Mouse (Mus musculus) lung, adult 2 months (tissue): Measurements from ENCODE around the gene Stk32c. TPM values are rescaled to one million over a fixed set of nuclear protein-coding genes. Genes with fewer than 3 reads are reported as not detected.
A peak's percentile ranks its signal among the peaks of the same experiment; 100 is the strongest.

Experiments
- DNase-seq: peaks from one replicate; pipeline ENCODE4 v3.0.0; 2022
- H3K4me1 ChIP-seq: fragments of 200-500 bp; 2 replicates; pipeline ENCODE4 v1.6.1; 2011; ENCODE audit warnings: low read length; ENCODE audit not compliant: control insufficient read depth, insufficient read depth
- H3K4me3 ChIP-seq: fragments of 200-500 bp; replicated peaks from 2 replicates; pipeline ENCODE3; 2011; ENCODE audit warnings: low read depth, mild to moderate bottlenecking, control low read depth, low read length; ENCODE audit errors: extremely low read depth
- CTCF ChIP-seq: fragments of 200-500 bp; IDR thresholded peaks from 2 replicates; pipeline ENCODE4 v1.5.1; 2011; ENCODE audit warnings: mild to moderate bottlenecking, low read length, control low read depth; ENCODE audit not compliant: insufficient read depth
- POLR2A ChIP-seq: fragments of 200-500 bp; IDR thresholded peaks from 2 replicates; pipeline ENCODE4 v1.6.1; 2011; ENCODE audit warnings: low read depth, mild to moderate bottlenecking, control low read depth, low read length, borderline replicate concordance; ENCODE audit errors: extremely low read depth
- WGBS: fragments of 180-500 bp; shearing (Covaris S2); methylation state at CpG from one replicate; pipeline ENCODE4 v1.1.7; 2018; 5-methylcytosine and 5-hydroxymethylcytosine counted together
- polyA plus RNA-seq: library from polyadenylated mRNA; depleted of rRNA; stranded (reverse); fragments of >200 nt; gene quantifications from 2 replicates; pipeline ENCODE4 v1.2.3, GENCODE M21; 2012; rRNA removed

Gene Stk32c
- 1.5 and 1.9 TPM in 2 replicates for polyA plus RNA-seq

DNA sequence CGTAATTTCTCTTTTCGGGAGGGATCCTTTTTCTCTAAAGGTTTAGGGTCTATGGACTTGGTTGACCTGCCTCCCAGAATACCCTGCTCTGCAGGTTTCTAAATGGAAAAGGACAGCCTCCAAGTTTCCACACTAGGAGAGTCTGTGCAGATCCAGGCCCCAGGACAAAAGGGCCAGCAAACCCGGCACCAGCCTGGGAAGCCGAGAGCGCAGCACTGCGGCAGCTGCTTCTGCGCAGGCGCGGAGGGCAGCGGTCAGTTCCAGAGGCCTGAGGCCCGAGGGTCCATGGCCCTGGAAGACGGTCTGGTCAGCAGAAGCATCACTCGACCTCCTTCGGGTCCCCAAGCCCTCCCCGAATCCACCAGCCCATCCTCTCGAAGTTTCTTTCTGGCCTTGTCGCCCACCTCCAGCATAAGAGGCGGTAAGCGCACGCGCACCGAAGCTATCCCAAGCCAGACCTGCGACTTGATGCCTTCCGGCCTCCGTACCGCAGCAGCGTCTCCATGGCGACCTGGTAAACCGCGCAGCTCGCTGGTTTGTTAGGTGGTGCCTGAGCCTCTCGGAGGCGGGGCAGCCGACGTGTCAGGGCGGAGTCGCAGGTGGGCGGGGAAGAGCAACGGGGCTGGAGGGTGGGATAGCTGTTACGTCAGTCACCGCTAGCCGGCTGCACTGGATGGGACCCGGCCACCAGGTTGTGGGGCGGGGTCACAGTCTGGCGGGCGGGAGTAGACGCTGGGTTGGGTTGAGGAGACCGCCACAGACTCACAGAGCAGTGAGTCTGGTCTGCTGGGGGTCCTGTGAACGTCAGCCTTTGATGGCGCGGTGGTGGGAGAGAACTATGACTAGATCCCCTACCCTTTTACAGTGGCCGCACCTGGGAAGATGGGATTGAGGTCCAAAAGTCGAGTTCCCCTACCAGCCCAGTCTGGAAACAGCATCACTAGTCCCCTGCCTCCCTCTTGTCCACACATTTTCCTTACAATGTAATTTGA lies at the start of gene Stk32c, which contains the start of gene Lrrc27:
Gene Stk32c, minus strand, starts transcription at position 554 of the 992 bp plus-strand sequence.
Gene Lrrc27, plus strand, starts transcription at position 235 of the 992 bp plus-strand sequence.
- TF ChIP-seq POLR2A: peak; percentile 66; the same call in 1 of the 2 replicates
- no peak for TF ChIP-seq CTCF
- 0 out of 2 replicates have a peak, but pooled peaks cover 2% of the 10 kb centered on the region for H3K4me1 ChIP-seq
- WGBS: 3% methylated on average over 53 of the region's 53 CpGs
- peak; percentile 98 for DNase-seq
- peak within 1 kb of the TSS; percentile 77 for H3K4me3 ChIP-seq

DNA sequence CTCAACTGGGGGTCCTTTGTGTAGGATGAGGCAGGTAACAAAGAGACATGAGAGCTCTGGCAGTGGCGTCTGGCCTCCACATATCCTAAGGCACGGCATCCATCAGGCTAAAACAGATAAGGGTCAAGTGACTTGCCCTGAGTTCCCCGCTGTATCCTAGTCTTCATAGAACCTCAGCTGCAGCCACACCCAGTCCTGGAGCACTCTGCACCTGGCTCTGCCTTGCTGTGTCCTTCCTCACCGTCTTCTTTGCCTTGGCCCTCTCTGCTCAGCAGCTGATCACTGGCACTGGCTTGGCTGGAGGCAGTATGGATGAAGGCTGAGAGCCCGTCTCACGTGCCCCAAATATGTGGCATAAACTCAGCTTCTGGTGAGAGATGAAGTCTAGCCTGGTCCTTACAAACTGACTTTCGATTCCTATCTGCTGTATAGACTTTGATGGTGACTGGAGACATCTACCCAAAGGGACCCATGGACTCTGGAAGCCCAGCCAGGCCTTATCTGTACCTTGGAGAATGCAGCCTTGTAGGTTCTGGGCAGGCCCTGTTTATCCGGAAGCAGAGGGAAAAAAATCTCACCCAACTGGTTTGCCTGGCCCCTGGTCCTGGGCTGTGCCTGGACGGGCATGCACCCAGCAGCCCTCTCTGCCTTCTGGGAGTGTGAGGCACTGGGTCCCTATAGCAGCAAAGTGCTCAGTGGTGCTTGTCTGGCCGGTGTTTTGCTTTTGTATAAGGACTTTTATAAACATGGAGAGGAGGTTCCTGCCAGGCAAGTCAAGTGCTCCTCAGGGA lies 44.8 kb upstream of the Stk32c start:
- peaks cover 34% of the 10 kb centered on the region for H3K4me1 ChIP-seq
- no peak overlapping the region for H3K4me3 ChIP-seq
- peak; percentile 79 for DNase-seq
- TF ChIP-seq CTCF: no peak
- no peak for TF ChIP-seq POLR2A
- WGBS: 47% methylated on average over 10 of the region's 10 CpGs

DNA sequence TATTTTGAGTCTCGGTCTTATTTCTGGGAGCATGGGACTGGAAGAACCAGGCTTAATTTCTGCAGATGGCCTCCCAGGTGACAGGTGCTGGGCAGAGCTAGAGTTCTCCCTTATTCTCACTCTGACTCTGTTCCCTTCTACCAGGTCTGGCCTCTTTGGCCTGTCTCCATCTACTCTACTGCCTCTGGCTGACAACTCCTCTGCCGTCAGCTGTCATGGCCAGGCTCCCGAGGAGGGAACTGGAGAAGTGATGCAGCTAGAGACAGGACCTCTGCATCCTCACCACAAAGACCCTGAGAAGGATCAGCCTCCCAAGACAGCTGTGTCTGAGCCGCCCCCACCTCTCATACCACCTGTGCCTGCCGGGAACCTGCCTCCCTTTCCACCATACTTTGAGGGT lies 41.5 kb upstream of the Stk32c start:
- no peak for TF ChIP-seq POLR2A
- TF ChIP-seq CTCF: no peak
- Histone ChIP-seq H3K4me3 (no peak overlapping the region), H3K4me1 (peaks cover 59% of the 10 kb centered on the region)
- no peak for DNase-seq
- WGBS: 74% methylated on average over 5 of the region's 5 CpGs

DNA sequence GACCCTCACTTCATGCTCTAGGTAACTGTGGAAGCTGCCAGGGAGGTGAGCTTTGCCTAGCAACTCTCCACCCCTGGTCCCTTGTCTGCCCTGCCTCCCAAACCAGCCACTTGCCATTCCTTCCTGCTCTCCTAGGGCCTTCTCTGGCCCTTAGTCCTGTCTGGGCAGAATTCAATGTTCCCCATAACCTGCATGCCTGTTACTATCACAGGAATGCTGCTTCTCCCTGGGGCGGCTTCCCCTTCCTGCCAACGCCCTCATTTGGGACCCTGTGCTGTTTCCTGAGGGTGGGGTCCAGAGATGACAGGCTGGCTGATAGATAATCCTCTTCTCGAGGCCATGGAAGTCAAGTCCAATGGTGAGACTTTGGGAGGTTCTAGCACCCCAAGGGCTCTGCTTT lies 40.4 kb upstream of the Stk32c start:
- WGBS: 22% methylated on average over 3 of the region's 3 CpGs
- no peak overlapping the region for H3K4me3 ChIP-seq
- TF ChIP-seq CTCF (no peak), POLR2A (no peak)
- no peak for DNase-seq
- H3K4me1 ChIP-seq: peaks cover 57% of the 10 kb centered on the region

DNA sequence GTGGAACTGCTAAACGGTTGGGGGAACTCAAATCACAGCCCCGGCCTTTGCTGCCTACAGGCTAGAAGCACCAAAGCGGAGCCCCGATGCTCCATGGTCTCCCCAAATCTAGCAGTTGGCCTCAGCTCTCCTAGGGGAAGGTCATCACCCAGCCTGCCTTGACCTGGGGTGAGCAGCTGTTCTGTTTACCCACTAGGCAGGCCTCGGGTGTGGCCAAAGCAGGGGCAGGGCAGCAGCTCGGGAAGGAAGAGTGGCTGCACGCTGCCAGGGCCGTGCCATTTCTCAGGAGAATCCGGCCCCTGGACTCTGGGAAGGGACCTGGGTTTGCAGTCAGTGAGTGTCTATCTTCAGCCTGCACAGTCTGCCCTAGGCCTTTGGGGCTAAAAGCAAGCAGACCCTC lies 39.9 kb upstream of the Stk32c start:
- peaks cover 57% of the 10 kb centered on the region for H3K4me1 ChIP-seq
- H3K4me3 ChIP-seq: no peak overlapping the region
- WGBS: 23% methylated on average over 9 of the region's 9 CpGs
- TF ChIP-seq CTCF (no peak), POLR2A (peak; percentile 31; the same call in 1 of the 2 replicates)
- DNase-seq: peak; percentile 45

DNA sequence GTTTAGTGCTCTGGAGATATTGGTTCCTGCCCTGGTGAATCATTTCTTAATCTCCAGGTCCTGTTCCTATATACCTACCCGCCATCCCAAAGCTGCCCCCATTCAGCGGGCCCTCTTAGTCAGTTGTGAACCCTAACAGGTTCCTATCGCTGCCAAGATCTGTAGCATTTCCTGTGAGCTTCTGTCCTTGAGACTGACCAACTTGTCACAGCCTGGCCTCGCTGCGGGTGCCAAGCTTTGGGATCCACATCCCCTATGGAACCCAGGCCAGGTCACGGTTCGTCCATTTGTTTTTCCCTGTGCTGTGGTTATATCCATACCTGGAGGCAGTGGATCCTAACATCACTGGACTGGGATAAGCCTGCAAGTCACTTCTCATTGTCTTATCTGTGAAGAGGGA lies 39.5 kb upstream of the Stk32c start:
- no peak overlapping the region for H3K4me3 ChIP-seq
- H3K4me1 ChIP-seq: peaks cover 53% of the 10 kb centered on the region
- TF ChIP-seq POLR2A: no peak
- TF ChIP-seq CTCF: no peak
- DNase-seq: no peak
- 37% methylated on average over 7 of the region's 7 CpGs for WGBS

DNA sequence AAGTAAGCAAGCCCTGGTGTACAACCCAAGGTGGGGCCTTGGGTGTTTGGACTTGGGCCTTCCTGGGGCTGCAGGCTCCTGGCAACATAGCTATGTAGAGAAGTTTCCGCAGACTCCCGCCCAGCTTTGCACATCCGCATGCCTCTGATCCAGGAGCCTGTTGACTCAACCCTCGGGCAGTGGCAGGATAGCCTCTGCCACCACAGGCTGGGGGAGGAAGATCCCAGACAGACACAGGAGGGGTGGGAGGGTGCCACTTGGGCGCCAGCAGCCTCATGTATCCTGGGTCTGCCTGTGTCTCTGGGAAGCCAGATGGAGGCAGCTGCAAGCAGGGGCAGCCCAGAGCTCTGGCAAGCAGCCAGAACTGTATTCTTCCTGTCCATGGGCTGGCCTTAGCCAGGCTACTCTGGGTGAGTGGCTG lies 38.8 kb upstream of the Stk32c start:
- DNase-seq: peak; percentile 68
- H3K4me1 ChIP-seq: peaks cover 49% of the 10 kb centered on the region
- no peak overlapping the region for H3K4me3 ChIP-seq
- no peak for TF ChIP-seq POLR2A
- TF ChIP-seq CTCF: no peak
- 22% methylated on average over 5 of the region's 5 CpGs for WGBS

DNA sequence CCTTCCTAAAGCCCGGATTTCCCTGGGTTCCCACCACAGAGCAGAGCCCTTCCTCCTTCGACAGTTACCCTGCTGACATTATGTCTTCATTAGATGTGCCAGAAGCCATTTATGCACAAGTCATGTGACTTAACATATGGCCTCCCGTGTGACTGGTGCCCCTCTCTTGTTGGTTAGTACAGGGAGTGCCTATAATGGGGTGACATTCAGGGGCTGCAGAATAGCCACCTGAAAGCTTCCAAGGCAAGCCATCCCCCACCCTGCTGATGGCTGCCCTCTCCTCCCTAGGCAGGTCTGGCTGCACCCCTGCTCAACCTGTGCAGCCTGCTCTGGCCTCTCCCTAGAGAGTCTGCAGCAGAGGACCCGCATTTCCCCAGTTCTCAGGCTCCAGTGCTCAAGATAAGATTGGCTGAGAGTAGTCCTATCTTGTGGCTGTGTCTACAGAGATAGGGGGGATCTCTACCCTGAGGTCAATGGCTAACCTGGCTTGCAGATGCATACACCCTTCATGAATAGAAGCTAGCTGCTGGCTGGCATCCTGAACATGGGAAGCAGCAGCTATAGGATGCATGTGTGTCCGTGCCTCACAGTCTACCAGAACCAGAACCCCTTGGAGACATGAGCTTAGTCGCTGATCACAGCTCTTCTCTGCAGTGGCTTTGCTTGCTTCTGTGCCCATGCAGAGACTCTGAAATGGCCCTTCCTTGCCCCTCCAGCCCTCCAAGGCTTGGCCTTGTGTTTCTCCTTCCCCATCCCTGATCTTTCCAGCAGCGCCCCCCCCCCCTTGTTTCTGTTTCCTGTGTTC lies 36.5 kb upstream of the Stk32c start:
- Histone ChIP-seq H3K4me1 (peaks cover 50% of the 10 kb centered on the region), H3K4me3 (peak overlapping the region; percentile 93)
- TF ChIP-seq CTCF (no peak), POLR2A (no peak)
- 26% methylated on average over 7 of the region's 7 CpGs for WGBS
- DNase-seq: no peak
